Mouse (Mus musculus) neutrophil, adult 5-6 weeks (primary cell): ENCODE results near the gene Selenoo. TPM values are rescaled to one million over a fixed set of nuclear protein-coding genes. Genes with fewer than 3 reads are reported as not detected.

ENCODE experiments used
- ATAC-seq: fragments of 151-379, 151-347 bp; 2 replicates; pipeline ENCODE4 v1.8.0; 2017; ENCODE audit warnings: mild to moderate bottlenecking, moderate TSS enrichment; ENCODE audit not compliant: insufficient number of reproducible peaks, poor library complexity, low FRiP score, severe bottlenecking; ENCODE audit errors: extremely low read depth
- total RNA-seq: library from RNA; stranded (forward); fragments of 200-1000 nt; gene quantifications from 2 replicates; pipeline ENCODE4 v1.2.3, GENCODE M21; 2017

The Selenoo gene
- total RNA-seq, 1 experiment from 2014 or later, result 22.9 TPM

- peak; percentile 51; the same call in 1 of the 2 replicates for ATAC-seq
Measured at GRCm38 (mm10) chr15:89118007-89118406, 29.1 kb downstream of the Selenoo start.

DNA sequence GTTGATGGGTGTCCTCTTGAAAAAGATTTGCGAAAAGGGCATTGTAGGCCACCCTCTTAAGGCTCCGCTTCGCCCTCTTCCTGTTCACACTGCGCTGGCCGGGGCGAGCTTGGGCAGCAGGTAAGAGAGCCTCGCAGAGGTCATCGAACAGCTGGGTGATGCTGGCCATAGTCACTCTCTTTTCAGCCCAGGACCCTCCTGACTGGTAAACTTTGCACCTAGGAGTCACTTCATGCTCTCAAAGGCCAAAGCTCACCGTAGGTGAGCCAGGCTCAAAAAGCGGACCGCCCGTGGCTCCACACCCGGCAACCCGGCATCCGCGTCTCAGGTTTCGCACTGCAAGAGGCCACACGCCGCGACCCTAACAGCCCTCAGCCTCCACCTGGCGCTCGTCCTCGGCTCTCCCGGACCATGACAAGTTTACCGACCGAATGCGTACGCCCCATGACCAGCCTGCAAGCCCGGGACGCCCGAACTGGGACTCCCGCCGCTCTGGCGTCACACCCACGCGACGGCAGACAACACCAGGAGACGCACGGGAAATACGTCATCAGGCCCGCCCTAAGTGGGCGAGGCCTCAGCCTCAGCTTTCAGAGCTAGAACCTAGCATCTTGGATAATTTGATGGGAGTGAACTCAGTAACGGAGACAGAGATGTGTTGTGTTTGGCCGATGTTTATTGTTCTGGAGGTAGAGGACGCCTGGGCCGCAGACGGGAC is 33.9 kb downstream of the Selenoo start, which contains the start of gene Tubgcp6:
Gene Tubgcp6, minus strand, starts transcription at position 464 of the 718 bp plus-strand sequence.
- peak; percentile 94 for ATAC-seq

DNA sequence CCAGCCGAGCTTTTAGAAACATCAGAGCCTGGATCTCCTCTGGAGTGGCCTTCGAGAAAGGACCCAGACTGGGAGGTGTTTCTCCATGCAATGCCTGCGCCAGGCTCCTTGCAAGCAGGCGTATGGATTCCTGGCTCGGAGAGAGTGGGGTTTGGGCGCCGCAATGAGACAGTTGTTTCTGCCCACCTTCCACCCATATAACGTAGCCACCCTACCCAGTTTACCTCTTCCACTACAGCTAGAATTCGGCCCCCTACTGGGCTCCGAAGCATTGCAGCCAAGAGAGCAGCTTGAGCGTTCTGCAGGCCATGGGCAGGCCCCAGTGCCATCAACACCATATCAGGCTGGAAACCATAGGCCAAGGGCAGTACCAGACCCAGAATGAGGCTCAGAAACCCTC is 34.7 kb downstream of the Selenoo start:
- no peak for ATAC-seq

DNA sequence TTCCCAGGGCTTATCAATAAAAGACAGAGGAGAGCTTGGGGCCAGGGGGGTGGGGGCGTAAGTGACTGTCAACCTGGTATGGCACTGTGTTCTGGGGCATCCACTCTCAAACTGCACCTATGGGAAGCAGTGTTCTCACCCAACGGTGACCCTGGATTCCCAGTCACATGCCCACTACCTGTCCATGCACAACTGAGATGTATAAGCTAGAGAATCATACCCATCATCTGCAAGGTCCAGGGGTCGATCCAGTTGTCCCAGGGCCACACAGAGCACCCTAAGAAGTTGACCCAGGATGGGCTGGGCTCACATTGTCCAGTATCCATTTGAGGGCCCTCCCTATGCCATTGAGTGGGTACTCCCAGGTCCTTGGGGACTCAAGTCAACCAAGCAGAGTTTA is 35.4 kb downstream of the Selenoo start:
- no peak for ATAC-seq

GRCm38 (mm10) chr15:89125351-89125750 is 36.5 kb downstream of the Selenoo start:
- ATAC-seq, result no peak

DNA sequence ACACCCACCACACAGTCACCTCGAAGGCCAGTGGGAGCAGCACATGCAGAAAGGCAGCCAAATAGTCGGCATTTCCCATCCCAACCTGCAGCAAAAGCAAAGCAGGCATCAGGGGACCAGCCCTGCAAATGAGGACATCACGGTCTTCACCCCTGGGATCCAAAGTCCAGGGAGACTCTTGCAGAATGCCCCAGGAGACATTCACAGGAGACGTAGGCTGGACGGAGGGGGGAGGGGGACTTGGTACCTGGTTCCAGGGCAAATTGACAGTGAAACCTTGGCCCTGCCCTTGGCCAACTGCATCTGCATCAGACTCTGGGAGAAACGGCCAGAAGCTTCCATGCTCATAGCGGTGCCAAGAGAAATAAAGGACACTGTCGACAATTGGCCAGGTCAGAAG is 37.7 kb downstream of the Selenoo start:
- ATAC-seq, result no peak

DNA sequence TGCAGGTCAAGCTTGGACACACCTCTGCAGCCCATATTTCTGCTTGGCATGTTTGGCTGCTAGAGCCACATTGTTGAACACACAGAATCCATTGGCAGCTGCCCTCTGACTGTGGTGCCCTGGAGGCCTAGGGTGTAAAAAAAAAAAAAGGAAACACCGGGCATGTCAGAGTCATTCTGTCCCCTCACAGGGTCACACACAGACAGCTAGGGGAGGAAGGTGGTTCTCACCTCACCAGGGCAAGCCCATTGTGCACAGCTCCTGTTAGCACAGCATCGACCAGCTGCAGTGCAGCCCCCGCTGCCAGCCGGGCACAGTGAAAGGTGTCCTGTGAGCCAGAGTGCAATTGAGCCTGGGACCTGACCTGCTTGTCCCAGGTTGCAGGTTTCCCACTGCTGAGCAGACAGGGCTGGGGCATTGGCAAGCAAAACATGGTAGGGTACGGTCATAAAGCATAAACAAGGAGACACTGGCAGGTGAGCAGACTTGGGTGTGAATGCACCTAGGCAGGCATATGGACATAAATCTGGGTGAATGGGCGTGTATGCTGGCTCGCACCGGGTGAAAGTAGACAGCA is 38.6 kb downstream of the Selenoo start:
- no peak for ATAC-seq

DNA sequence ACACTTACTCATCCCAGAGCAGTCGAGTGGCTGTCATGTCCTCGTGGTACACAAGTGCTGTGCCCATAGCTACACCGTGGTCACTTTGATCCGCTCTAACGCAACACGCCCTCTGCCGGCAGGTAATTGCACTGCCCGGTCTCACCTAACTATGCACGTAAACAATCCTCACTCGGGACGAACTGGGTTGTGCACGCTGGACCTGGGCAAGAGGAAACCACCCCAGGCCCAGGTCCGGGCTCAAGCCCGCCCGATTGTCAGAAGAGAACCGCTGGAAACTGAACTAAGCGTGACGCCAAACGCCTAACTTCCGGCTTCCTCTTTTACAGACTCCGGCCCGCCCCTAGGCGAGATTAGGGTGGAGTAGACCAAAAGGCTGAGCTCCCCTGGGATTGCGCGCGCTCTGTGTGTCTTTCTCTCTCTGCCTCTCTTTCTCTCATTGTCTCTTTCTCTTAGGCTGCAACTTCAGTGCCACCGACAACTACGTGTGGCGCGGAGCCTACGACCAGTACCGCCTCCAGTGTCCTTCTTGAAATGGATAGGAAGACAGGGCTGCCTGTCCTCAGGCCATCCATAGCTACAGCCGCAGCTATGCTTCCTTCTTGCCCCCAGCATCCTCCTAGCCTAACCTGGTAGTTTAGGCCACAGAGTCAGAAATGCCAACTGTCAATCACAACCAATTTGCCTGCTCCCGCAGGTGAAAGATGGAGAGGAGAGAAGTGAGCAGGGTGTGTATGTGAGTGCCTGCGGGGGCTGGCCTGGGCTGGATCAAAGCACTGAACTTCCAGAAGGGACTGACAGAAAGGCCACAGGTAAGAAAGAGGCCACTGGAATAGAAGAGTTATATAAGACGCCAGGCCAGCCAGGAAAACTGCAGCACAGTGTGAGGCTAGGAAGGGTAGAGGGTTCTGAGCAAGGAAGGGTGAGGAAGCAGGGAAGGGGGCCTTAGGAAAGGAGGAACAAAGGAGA is 39.8 kb downstream of the Selenoo start, which contains the start of gene Hdac10:
Gene Hdac10, minus strand, starts transcription at position 319 of the 969 bp plus-strand sequence.
- ATAC-seq, result peak; percentile 70

- no peak for ATAC-seq
Measured at GRCm38 (mm10) chr15:89130245-89130644, 41.4 kb downstream of the Selenoo start.

- ATAC-seq, result peak; percentile 77
Measured at GRCm38 (mm10) chr15:89131316-89131715, 42.4 kb downstream of the Selenoo start.

DNA sequence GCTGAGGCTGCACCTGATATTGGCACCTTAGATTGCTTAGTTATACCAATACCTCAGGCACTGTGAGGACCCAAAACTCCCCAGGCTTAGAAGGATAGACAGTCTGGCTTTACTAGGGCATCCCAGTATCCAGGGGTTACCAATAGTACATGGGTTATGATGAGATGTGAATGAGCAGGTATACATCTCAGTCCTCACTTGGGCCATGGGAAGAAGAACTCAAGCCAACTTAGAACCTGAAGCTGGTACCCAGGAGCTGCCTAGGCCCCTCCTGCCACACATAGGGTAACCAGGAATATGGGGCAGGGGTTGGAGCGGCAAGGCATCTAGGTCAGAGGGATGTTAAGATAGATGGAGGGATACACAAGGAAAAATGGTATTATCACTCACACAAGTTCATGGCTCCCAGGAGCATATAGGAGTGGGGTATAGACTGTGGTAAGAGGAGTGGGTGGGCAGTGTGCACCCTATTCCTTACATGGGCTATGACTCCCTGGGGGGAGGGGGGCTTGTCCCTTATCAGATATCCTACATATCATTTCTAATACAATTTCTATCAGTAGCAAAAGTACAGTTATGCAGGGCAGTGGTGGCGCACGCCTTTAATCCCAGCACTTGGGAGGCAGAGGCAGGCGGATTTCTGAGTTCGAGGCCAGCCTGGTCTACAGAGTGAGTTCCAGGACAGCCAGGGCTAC is 47.7 kb downstream of the Selenoo start:
- ATAC-seq, result no peak

- no peak for ATAC-seq
Measured at GRCm38 (mm10) chr15:89137378-89138045, 48.6 kb downstream of the Selenoo start.

DNA sequence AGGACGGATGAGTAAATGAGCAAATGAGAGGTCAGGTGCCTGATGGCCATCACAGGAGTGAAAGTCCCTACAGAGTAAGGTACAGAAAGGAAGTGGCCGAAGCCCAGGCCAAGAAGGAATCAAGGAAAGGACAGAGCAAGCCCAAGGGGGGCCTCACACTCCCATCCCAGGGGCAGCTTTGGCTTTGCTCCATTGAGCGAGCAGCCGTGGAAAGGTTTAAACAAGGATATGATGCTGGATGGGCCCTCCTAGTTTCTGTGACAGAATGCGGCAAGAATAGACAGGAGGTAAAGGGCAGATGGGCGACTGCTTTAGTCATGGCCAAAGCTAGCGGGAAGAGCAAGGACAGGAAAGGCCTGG is 49.1 kb downstream of the Selenoo start:
- ATAC-seq, result no peak

DNA sequence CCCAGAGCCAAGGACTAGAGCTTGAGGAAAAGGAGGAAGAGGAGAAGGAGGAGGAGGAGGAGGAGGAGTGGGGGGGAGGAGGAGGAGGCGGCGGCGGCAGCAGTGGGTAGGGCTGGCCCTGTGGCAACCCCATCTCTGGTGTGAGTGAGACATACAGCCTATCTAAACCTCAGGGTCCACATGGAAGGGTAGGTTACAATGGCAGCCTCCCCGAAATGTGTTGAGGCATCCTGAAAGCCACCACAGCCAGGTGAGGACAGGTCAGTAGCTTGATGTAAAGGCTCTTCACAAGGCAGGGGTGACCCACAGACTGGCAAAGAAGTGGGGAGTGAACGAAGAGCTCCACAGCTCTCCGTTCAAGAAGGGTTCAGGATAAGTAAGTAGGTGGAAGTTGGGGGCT is 49.6 kb downstream of the Selenoo start:
- no peak for ATAC-seq

DNA sequence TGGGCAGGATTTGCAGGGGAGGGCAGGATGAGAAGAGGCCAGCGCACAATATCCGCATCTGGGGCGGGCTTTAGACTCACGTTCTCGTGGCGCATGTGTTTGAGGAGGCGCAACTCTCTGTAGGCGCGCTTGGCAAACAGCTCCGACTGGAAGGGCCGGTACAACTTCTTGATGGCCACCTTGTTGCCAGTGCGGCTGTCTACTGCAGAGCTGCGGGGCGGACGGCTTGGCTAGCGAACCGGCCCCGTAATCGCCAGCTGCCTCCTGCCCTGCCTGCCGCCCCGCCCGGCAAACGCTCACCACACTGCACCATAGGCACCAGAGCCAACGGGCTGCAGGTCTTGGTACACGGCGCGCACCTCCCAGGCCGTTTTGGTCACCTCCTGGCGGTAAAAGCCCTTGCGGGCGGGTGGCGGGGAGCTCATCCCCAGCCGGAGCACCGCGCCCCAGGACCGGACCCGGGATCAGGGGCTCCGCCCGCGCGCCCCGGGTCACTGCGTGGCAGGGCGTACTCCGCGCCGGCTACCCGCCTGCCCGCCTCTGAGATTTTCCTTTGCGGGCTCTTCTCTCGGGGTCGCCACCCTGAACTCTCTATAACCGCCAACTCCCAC is 51.3 kb downstream of the Selenoo start:
- no peak for ATAC-seq

GRCm38 (mm10) chr15:89140659-89141252 is 51.9 kb downstream of the Selenoo start, which contains the start of gene Mapk12:
Gene Mapk12 (minus strand): TSS chr15:89140703.
- ATAC-seq, result no peak

DNA sequence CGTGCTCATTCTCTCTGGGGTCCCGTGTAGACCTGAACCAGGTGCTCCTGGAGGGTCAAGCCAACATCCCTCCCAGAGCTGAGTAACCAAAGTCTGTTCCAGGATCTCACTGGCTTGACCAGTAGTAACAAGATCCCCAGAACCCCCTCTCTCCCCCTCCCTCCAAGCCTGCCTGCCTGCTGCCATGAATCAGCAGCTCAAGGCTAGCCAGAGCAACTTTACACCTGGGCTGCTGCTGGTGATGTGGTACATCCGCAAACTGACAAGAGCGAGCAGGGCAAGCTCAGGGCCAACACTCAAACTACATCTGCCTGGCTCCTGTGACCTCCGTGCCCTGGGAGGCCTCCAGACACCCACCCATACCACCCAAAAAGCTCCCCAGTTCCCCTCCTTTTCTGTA is 52.6 kb downstream of the Selenoo start:
- no peak for ATAC-seq

DNA sequence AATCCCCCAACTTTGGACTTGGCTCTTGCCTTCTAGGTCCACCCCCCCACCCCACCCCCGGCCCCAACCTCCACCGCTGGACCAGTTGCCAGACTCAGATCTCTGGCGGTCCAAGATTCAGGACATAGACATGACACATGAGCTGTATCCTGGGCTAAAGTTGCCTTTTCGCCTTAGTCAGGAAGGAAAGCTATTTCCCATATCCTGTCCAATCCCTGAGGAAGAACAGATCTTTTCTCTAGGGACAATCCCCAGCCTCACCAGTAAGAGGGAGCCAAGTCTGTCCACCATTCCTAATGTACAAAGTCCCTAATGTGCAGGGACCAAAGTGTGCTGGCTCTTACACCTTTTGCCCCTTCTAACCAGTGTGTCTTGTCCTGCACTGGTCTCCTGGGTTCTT is 53.0 kb downstream of the Selenoo start:
- no peak for ATAC-seq
